ENCODE assay signal across 1 mouse cellular context in the genomic region with DNA sequence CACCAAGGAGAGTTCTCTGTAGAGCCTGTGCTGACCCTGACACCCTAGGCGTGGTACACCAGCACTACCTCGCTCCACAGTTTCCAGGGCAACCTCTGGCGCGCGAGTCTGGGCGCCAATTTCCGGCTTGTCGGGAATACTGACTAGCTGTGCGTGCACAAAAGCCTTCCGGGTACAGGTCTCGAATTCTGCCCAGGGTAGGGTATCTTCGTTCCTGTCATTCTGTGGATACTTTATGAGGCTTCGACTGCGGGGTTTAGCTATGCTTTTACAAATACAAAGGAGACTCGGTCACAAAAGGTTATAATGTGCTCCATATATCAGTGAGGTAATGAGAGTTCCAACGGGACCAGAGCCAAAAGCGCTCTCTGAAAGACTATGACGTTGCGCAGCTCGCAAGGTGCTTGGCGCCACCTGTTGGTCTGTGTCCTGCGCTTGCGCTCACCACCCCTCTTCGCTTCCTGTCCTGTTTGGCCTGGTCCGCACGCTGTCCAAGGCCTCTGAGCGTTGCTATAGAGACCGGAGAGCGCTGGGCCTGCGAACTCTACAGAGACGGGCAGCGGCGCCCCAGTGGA.
A peak's percentile ranks its signal among the peaks of the same experiment; 100 is the strongest.
TF ChIP-seq lines count a peak whose summit lies in the region.

TSS of gene 1700037C18Rik (minus strand) at position 153 of the 575 bp plus-strand sequence.
TSS of gene Cluap1 (plus strand) at position 265 of the 575 bp plus-strand sequence.

TF ChIP-seq in CH12.LX, 34 proteins besides CTCF, POLR2A, EP300 and RAD21:
- no peak for TF ChIP-seq USF2 (conservative IDR thresholded peaks at IDR 0.05; ENCODE audit: low read depth, low read length)
- peak; percentile 63; the same call in 1 of the 2 replicates for TF ChIP-seq JUND (conservative IDR thresholded peaks at IDR 0.05; ENCODE audit: low read depth, low read length)
- peak; percentile 76 for TF ChIP-seq CHD2 (IDR thresholded peaks at IDR 0.05; ENCODE audit: low read length)
- peak; percentile 75; the same call in 1 of the 2 replicates for TF ChIP-seq NELFE (IDR thresholded peaks at IDR 0.05; ENCODE audit: low read depth, low read length)
- peak; percentile 81 for TF ChIP-seq MEF2A (IDR thresholded peaks at IDR 0.05; ENCODE audit: borderline replicate concordance, low read depth, low read length)
- peak; percentile 86 for TF ChIP-seq NRF1 (IDR thresholded peaks at IDR 0.05; ENCODE audit: low read depth, low read length)
- no peak for TF ChIP-seq ZC3H11A (IDR thresholded peaks at IDR 0.05; ENCODE audit: low read depth, low read length)
- TF ChIP-seq MAFK (IDR thresholded peaks at IDR 0.05; ENCODE audit: insufficient replicate concordance, low read length): no peak
- TF ChIP-seq PAX5 (IDR thresholded peaks at IDR 0.05; ENCODE audit: low read length): no peak
- TF ChIP-seq TBP (conservative IDR thresholded peaks at IDR 0.05; ENCODE audit: low read depth, low read length): peak; percentile 96
- TF ChIP-seq MYC (IDR thresholded peaks at IDR 0.05; ENCODE audit: low read depth, low read length): peak; percentile 89; the same call in 1 of the 2 replicates
- peak; percentile 95 for TF ChIP-seq E2F4 (IDR thresholded peaks at IDR 0.05; ENCODE audit: insufficient replicate concordance, low read depth, low read length)
- TF ChIP-seq ETS1 (conservative IDR thresholded peaks at IDR 0.05; ENCODE audit: low read depth, low read length): peak; percentile 58
- peak; percentile 43; the same call in 1 of the 2 replicates for TF ChIP-seq JUN (IDR thresholded peaks at IDR 0.05; ENCODE audit: insufficient read depth, low read depth, low read length)
- TF ChIP-seq ZMIZ1 (IDR thresholded peaks at IDR 0.05; ENCODE audit: low read depth, low read length): peak; percentile 73
- TF ChIP-seq BHLHE40 (IDR thresholded peaks at IDR 0.05; ENCODE audit: low read depth, low read length): 0 out of 2 replicates have a peak, but pooled peaks have one; percentile 9
- peak; percentile 90 for TF ChIP-seq HCFC1 (IDR thresholded peaks at IDR 0.05; ENCODE audit: low read depth, low read length)
- TF ChIP-seq USF1 (IDR thresholded peaks at IDR 0.05; ENCODE audit: low read depth, low read length): no peak
- peak; percentile 27; the same call in 1 of the 2 replicates for TF ChIP-seq CHD1 (IDR thresholded peaks at IDR 0.05; ENCODE audit: low read depth, low read length)
- TF ChIP-seq MAX (IDR thresholded peaks at IDR 0.05; ENCODE audit: low read length): peak; percentile 75
- peak; percentile 72 for TF ChIP-seq IRF4 (IDR thresholded peaks at IDR 0.05; ENCODE audit: low read depth, low read length)
- peak; percentile 79; the same call in 1 of the 2 replicates for TF ChIP-seq KAT2A (IDR thresholded peaks at IDR 0.05; ENCODE audit: insufficient replicate concordance, low read length)
- TF ChIP-seq GABPA (IDR thresholded peaks at IDR 0.05; ENCODE audit: insufficient replicate concordance, low read depth, low read length): peak; percentile 27; the same call in 1 of the 2 replicates
- peak; percentile 76; the same call in 1 of the 2 replicates for TF ChIP-seq POLR2AphosphoS2 (IDR thresholded peaks at IDR 0.05; ENCODE audit: low read depth, low read length)
- TF ChIP-seq ZKSCAN1 (IDR thresholded peaks at IDR 0.05; ENCODE audit: borderline replicate concordance, low read depth, low read length): no peak
- no peak for TF ChIP-seq RCOR1 (conservative IDR thresholded peaks at IDR 0.05; ENCODE audit: low read depth, low read length)
- peak; percentile 12; the same call in 1 of the 2 replicates for TF ChIP-seq ZNF384 (IDR thresholded peaks at IDR 0.05; ENCODE audit: low read depth, low read length)
- peak; percentile 81 for TF ChIP-seq TCF12 (IDR thresholded peaks at IDR 0.05; ENCODE audit: low read depth, low read length)
- TF ChIP-seq MAZ (IDR thresholded peaks at IDR 0.05; ENCODE audit: low read depth, low read length): no peak
- TF ChIP-seq ELF1 (IDR thresholded peaks at IDR 0.05; ENCODE audit: low read depth, low read length): peak; percentile 90
- TF ChIP-seq MXI1 (IDR thresholded peaks at IDR 0.05; ENCODE audit: low read depth, low read length): peak; percentile 94
- peak; percentile 96 for TF ChIP-seq SIN3A (IDR thresholded peaks at IDR 0.05; ENCODE audit: low read length)
- TF ChIP-seq SMC3 (IDR thresholded peaks at IDR 0.05; ENCODE audit: low read depth, low read length): peak; percentile 72
- TF ChIP-seq UBTF (IDR thresholded peaks at IDR 0.05; ENCODE audit: low read depth, low read length): no peak
TF ChIP-seq in CH12.LX: peak in this region for 25.
